Mouse (Mus musculus): Measurements from ENCODE around the gene Krtap5-5.

DNA sequence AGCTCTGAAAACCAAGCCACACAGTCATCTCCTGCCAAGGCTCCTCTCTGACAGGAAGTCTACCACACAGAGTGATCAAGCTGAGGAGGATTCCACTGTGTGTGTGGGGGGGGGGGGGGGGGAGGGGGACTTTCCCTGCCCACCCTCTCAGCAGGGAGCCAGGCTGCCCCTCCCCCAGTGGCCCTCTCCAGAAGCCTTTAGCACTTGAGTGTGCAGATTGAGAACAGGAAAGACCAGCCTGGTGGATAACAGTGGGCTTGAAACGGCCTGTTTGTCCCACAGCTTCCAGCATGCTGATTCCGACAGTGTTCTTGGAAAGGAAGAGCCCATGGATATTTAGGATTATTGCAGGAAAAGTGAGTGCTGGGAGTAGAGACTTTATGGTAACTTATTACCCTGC, 5.3 kb downstream of the Krtap5-5 start:
- TF ChIP-seq CTCF (IDR thresholded peaks at IDR 0.05; ENCODE audit: insufficient read depth, low read length): no peak
- TF ChIP-seq POLR2A (IDR thresholded peaks at IDR 0.05; ENCODE audit: borderline replicate concordance, extremely low read depth, low read depth, low read length): no peak

Measured in lung, adult 2 months (tissue).